Mouse (Mus musculus) testis, adult 2 months (tissue): ENCODE measurements at regions not wholly inside any gene's neighbourhood (a gene's known extent, or its start where the extent isn't known, plus 50 kb on each side); places are given as distances from the start of the nearest gene placed in this dataset.

ENCODE experiments used
- CTCF ChIP-seq: fragments of 200-500 bp; IDR thresholded peaks from 2 replicates; pipeline ENCODE4 v1.5.1; 2012; ENCODE audit warnings: low read depth, mild to moderate bottlenecking, inconsistent platforms, low read length, moderate library complexity; ENCODE audit not compliant: control insufficient read depth, insufficient read depth, insufficient replicate concordance
- POLR2A ChIP-seq: fragments of 200-500 bp; IDR thresholded peaks from 2 replicates; pipeline ENCODE4 v1.6.1; 2012; ENCODE audit warnings: low read depth, mild to moderate bottlenecking, inconsistent platforms, low read length, moderate library complexity; ENCODE audit not compliant: control insufficient read depth

GRCm38 (mm10) chr1:193698603-193699266 is 328.6 kb upstream of the Camk1g start:
- peak; percentile 72; the same call in 1 of the 2 replicates for TF ChIP-seq CTCF
- no peak for TF ChIP-seq POLR2A
